Mouse (Mus musculus) effector memory CD4-positive, alpha-beta T cell, adult 7 months (primary cell): ENCODE data around the gene Gata3. TPM values are rescaled to one million over a fixed set of nuclear protein-coding genes. Genes with fewer than 3 reads are reported as not detected.

ENCODE experiments used
- polyA plus RNA-seq: library from polyadenylated mRNA; unstranded; fragments of 100-300 nt; shearing (Covaris generic); gene quantifications from one replicate; pipeline ENCODE4 v1.2.1, GENCODE M21; 2017

Gata3 gene
- polyA plus RNA-seq, result 51.8 TPM

DNA sequence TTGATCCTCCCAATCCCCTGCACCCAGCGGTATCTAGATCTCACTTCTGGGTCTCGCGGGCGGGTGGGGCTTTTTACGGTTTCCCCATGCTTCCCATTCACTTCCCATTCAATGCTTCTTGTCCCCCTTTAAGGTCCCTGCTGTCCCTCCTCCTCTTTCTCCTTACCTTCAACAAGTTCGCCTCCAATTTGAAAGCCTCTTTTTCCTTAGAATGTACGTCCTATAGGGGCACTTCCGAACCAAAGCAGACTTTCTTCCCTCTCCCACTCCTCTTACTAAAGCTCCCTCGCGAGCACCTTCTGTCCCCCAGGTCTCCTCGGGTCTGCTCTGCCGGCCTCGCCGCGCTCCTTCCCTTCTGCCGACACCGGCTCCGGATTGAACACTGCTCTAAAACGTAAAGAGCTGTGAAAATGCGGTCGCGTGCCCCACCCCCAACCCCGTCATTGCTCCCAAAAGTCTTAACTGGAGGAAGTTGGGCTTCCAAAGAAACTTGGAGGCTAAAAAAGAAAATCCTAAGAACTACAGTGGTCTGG, at the start of gene Gata3:
Gene Gata3, minus strand, starts transcription at position 384 of the 533 bp plus-strand sequence.

DNA sequence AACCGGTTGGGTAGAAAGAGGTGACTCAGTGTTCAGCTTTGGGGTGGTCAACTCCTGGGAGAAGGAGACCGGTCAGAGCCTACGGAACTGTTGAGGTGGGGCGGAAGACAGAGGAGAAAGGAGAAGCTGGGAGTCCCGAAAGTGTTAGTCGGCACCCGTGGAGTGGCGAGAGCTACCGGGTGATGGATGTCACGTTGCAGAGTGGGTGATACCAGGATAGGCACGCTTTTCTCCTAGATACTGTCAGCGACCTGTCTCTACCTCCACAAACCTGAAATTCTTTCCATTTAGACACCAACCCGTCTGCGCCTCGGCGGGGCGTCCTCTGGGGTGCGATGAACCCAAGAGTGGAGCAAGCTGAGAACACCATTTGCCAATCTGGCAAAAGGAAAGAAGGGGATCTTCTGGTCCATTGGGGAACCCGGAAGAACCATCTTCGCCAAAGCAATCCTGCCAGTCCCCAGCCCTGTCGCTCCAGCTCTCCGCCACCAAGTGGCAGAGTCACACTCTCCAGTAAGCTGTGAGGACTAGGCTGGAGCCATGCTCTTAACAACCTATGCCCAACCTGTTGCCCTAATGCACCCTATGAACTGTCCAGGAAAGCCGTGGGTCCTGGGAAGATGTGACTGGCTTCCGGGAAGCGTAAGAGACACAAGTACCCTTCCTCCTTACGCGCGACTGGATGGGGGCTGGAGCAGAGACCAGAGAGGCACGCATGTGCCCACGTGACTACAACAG, 752 bp downstream of the Gata3 start, which contains the start of gene 9230102O04Rik:
Gene 9230102O04Rik, minus strand, starts transcription at position 628 of the 738 bp plus-strand sequence.

DNA sequence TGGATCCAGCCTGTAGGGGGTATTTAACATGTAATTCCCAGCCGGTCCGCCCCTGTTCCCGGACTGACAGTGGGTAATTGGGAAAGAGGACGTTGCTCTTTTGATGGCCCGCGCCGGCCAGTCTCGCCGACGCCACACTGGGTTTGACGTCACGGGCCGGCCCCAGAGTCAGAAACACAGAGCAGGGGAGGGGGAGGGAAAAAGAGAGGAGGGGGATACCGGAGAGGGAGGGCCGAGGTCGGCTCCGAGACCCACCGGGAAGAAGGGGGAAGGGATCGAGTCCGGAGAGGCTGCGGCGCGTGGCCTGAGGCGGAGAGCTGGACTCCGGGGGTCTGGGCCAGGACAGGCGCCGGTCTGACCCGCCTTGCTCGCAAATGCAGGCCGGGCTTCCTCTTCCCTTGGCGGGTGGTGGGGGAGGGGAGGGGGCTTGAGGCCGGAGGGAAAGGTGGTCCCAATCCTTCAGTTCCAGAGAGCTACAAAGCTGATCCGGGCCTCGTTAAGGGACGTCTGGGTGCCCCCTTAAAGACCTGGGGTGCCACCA, 8.7 kb downstream of the Gata3 start, which contains the start of gene 4930412O13Rik:
Gene 4930412O13Rik, plus strand, starts transcription at position 202 of the 541 bp plus-strand sequence.

Other genes with a start within 250 kb of the Gata3 start
- not detected for gene 4930412O13Rik, start 8.8 kb downstream of the Gata3 start, polyA plus RNA-seq
- gene 9230102O04Rik, start 494 bp downstream of the Gata3 start, polyA plus RNA-seq, result not detected
- 25.1 TPM for gene Taf3, start 158.6 kb upstream of the Gata3 start, polyA plus RNA-seq
- gene Atp5c1, start 190.5 kb upstream of the Gata3 start, polyA plus RNA-seq, result 320 TPM
- gene Kin, start 190.6 kb upstream of the Gata3 start, polyA plus RNA-seq, result 46.6 TPM
- 0.12 TPM for gene Itih2, start 241.4 kb upstream of the Gata3 start, polyA plus RNA-seq